Mouse (Mus musculus) testis, adult 2 months (tissue): ENCODE data around the gene Tgm7.

ENCODE experiments used
- CTCF ChIP-seq: fragments of 200-500 bp; IDR thresholded peaks from 2 replicates; pipeline ENCODE4 v1.5.1; 2012; ENCODE audit warnings: low read depth, mild to moderate bottlenecking, inconsistent platforms, low read length, moderate library complexity; ENCODE audit not compliant: control insufficient read depth, insufficient read depth, insufficient replicate concordance
- POLR2A ChIP-seq: fragments of 200-500 bp; IDR thresholded peaks from 2 replicates; pipeline ENCODE4 v1.6.1; 2012; ENCODE audit warnings: low read depth, mild to moderate bottlenecking, inconsistent platforms, low read length, moderate library complexity; ENCODE audit not compliant: control insufficient read depth

DNA sequence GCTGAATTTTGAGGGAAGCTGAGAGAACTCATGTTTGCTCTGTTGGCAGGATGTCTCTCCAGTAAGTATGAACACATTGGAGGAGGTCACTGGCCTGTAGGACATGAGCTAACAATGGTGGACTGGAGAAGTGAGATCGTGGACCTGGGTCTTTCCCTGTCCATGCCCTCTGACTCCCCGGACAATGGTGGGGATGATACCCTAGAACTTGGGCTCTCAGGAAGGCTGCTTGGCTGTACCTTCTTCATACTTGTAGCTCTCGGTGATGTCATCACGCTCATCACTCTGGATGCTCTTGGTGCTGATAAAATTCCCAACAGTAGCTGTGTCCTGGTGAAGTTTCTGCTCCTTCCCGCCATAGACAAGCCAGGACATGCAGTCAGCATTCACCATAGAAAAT, 57.4 kb downstream of the Tgm7 start:
- TF ChIP-seq POLR2A (no peak), CTCF (no peak)
